Mouse (Mus musculus) kidney, postnatal 4 days (tissue): ENCODE data around the gene Slc4a5.
A peak's percentile ranks its signal among the peaks of the same experiment; 100 is the strongest.

Experiments used
- DNase-seq, 2 experiments: peaks; one replicate each; pipeline ENCODE4 v3.0.0; 2021; ENCODE audit warnings: mixed read lengths in 2 of 2

Gene Slc4a5

DNA sequence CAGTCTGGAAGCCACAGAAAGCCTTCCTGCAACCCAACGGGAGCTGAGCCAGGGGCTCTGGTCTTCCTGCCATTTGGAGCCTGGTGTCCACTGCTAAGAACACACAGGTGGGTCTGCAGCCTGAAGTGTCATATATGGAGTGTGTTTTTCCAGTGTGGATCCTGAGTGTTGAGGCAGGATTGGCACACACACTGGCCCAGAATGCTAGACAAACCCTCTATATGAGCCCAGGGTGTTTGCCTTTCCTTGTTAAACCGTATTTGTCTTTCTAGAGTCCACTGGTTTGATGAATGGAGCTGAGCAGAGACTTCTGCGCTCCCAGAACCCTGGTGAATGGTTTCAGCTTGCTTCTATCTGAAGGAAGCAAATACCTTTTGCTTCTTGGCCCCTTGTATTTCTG, at the start of gene Slc4a5:
TSS of gene Slc4a5 (plus strand) at position 15 of the 400 bp plus-strand sequence.
- DNase-seq: no peak

DNA sequence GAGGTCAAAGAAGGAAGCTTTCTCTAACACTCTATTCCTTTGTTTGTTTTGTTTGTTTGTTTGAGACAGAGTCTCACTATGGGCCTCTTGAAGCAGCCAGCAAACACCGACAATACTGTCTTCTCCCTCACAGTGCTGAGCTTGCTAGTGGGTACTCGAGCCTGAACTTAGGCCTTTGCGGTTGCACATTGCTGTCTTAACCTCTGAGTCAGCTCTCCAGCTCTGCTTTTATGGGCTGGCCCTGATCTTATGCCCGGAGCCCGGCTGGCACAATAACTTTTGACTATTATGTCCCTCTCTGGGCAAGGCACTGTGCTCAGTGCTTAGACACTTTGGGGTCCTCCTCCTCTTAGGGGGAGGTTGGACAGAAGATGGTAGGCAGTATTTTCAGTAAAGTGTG, 49.8 kb upstream of the Slc4a5 start:
- DNase-seq: peak in 1 of 2 experiments; percentile 21

GRCm38 (mm10) chr6:83171063-83171462, 48.6 kb upstream of the Slc4a5 start:
- no peak for DNase-seq

DNA sequence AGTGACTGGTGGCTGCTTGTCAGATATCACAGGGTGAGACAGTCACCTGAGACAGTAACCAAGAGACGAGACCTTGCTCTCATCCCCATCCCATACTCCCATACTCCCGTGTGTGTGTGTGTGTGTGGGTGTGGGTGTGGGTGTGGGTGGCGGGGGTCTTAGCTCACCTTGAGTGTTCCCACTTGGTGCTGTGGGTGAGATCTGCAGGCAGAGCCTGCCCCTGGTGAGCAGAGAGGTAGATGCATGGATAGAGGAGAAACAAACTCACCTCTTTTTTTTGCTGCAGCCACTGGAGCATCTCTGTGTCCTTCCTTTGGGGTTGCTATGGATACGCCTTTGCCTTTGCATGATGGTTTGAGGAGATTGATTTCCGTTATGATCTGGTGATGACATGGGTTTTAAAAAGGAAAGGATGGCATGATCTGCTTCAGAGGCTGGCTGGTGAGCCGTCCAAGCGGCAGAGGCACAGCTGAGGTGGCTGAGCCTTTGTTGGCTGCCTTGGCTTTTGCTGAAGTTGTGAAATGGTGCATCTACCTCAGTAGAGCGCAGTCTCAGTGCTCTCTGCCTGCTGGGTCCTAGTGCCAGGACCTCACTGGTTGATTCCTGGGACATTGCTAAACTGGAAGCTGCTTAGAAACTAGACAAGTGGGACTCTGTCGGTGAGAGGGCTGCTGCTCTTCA, 47.2 kb upstream of the Slc4a5 start:
- no peak for DNase-seq

GRCm38 (mm10) chr6:83175996-83176395, 43.6 kb upstream of the Slc4a5 start:
- DNase-seq: no peak

DNA sequence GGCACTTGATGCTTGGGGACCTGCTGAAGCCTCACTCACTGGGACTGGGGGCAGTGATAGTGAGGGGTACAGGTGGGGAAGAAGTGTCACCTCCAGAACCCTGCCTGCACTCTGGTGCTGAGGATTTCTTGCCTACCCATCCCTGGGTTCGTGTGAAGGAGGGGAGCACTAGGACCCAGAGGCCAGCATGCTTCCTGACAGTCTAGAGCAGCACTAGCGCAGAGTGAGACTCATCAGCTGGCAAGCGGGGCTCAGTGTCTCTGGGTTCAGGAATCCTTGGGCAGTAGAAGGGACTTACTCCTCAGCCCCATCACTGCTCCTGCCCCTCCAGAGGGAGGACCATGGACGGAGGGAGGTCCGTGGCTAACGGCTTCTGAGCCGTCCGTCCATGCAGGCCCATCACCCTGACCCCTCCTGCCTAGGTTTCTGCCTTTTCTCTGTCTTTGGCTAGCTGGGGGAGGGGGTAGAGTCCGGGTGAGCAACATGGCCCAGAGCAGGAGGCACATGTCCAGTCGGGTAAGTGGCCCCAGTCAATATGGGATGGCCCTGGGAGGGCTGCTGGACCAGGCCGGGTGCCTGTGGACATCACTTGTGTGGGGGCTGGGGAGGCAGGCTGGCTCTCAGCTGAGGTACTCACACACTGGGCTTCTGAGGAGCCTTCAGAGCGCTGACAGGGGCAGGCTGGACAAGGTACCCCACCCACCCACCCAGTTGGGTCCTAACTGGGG, 40.1 kb upstream of the Slc4a5 start:
- peak; percentile 53 to 63 for DNase-seq

- DNase-seq: no peak
Observed at GRCm38 (mm10) chr6:83180605-83181004, 39.0 kb upstream of the Slc4a5 start.

DNA sequence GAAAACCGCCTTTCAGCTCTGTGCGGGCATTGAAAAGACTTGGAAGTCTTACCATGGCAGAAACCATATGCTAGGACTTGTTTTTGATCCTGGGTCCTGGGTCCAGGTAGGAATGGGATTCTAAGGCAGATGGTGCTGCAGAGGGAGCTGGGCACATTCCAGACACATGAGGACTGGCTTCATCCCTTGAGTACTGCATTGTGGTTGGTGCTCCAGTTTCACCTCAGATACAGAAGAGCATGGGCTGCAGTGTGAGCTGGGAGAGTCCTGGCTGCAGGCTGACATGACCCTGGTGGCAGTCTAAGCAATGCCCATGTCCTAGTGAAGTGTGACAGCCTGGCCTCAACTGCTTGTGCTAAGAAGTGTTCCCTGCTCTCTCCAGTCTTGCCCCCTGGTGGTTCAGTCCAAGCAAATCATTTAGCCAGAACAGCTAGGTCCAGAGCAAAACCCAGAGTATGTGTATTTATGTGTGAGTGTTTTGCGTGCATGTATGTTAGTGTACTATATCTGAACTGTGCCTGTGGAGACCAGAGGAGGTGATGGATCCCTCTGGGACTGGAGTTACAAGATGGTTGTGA, 34.7 kb upstream of the Slc4a5 start:
- DNase-seq: peak; percentile 30 to 54

DNA sequence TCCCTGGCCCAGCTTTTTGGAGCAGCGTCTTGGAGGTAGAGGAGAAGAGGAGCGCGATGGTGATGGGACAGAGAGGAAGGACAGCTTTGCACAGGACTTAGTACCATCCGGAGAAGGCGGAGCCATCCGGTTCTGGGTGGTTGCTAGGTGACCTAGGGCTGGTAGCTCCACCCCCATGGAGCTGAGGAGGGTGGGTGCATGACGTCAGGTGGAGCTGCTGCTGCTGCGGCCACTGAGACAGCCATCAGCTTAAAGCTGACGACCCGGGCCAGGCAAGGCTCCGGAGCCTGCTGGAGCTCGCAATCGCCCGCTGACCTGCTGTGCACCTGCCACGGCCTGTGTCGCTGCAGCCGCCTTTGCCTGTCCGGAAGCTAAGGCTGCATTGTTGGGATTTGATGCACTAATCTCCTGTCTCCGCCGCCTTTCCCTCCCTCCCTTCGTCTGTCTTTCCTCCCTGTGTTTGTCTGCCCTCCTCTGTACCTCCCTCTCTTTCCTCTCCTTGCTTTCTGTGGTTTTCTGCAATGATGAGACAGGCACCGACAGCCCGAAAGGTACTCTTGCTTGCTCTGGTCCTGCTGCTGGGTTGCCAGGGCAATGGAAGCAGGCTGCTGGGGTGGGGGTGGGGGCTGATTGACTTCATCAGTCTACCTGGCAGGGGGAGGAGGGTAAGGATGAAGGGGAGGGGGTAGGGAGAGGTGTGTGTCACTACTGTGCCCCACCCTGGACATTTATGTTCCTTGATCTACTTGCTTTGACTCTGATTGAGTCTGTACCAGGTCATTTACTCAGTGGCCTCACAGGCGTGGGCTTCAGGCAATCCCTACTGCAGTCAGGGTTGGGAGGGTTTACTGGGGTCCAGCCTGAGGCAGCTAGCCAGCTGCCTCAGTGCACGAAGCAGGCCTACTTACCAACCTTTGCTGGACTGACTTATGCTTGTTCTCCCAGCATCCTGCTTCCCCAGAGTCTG, 33.5 kb upstream of the Slc4a5 start:
- peak; percentile 72 to 81 for DNase-seq

DNA sequence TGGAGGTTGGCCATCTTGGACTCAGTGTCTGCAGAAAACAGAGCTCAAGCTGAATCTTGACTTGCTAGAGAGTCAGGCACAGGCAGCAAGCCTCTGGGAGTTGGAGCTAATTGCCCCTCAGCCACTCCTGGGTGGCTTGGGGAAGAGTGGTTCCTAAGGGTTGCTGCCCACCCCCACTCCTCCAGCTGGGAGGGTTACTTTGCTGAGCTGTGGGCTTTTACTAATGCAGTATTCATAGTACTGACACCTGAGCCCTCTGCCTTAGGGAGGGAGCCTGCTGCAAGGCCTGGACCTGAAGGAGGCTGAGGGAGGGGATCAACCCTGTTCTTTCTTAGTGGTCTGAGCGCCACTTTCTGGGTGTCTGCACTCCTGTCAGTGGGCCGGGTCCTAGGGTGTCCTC, 32.7 kb upstream of the Slc4a5 start:
- DNase-seq: no peak

- no peak for DNase-seq
Observed at GRCm38 (mm10) chr6:83193571-83193970, 26.1 kb upstream of the Slc4a5 start.

DNA sequence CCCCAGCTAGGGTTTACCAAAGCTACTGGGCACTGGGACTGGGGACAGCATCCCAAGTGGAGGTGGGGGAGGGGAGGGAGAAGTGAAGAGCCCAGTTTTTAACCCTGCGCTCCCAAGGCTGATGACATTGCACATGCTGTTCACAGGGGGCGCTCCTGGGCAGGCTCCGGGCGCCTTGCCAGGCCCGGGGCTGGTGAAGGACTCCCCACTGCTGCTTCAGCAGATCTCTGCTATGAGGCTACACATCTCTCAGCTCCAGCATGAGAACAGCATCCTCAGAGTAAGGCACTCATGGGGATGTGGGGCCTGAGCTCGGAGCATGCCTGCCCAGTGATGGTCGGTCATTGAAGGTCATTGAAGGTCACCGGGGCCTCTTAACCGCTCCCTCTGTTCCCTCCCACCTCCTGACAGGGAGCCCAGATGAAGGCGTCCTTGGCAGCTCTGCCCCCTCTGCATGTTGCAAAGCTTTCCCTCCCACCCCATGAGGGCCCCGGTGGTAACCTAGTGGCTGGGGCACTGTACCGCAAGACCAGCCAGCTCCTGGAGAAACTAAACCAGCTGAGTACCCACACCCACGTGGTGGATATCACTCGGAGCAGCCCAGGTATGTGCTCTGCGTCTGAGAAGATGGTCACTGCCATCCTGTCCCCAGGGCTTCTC, 22.2 kb upstream of the Slc4a5 start:
- DNase-seq: peak; percentile 62 to 71

DNA sequence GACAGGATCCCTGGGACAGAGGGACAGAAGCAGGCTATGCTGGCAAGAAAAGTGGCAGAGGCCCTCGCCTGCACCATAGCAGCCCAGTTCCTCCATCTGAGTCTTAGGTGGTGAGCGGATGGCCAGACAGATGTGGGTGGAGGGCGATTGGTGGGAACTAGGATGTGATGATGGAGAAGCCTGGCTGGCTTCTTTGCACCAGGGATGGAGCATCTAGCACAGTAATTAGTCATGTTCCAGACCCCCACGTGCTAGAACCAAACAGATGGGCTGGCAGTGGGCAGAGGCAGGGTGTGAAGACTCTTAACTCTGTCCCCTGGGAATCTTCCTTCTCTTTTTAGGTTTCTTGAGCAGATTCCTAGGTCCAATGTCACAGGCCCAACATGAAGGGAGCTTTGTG, 16.3 kb upstream of the Slc4a5 start:
- no peak for DNase-seq

DNA sequence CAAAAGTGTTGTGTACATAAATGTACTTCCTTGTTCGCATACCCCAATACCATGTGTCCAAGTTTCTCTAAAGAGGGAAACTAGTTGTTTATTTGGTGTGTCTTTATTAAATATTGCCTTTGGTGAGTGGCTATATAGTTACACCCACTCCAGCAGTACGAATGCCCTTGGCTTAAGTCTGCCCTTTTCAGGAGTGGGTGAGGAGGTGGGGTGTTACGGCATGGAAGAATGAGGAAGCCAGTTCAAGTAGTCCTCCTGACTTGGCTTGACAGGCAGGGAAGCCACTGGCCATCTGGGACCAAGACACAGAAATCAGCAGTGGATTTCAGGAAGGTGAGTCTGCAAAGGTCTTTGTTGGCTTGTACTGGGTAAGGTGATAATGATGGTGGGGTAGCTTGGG, 13.8 kb upstream of the Slc4a5 start:
- no peak for DNase-seq

DNA sequence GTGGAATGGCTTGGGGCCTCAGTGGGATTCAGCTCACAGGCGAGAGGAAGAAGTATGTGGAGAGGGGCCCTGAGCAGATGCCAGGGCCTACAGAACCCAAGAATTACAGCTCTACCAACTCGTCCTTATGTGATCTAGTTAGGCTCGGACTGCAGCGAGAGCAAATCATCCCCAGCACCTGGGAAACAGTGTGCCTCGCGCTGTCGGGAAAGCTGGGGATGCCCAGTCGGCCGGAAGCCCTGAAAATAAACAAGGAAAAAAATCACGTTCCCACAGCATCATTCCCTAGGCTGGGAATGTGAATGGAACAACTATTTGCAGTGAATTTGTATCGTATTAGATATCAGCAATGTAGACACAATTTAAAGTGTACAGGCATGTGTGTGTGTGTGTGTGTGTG, 13.3 kb upstream of the Slc4a5 start:
- DNase-seq: no peak

GRCm38 (mm10) chr6:83207361-83208049, 12.1 kb upstream of the Slc4a5 start:
- DNase-seq: no peak

DNA sequence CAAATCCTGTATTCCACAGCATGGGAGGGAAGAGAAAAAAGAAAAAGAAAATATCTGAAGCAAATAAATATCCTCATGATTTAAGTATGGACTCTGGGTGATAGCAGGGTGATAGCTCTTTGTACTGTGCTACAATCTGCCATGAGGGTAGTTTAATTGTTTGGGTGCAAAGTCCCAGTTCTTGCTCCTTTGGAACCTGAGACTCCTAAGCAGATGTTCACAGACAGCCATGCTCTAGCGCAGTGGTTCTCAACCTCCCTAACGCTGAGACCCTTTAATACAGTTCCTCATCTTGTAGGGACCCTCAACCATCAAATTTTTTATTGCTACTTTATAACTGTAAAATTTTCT, 11.6 kb upstream of the Slc4a5 start:
- no peak for DNase-seq

DNA sequence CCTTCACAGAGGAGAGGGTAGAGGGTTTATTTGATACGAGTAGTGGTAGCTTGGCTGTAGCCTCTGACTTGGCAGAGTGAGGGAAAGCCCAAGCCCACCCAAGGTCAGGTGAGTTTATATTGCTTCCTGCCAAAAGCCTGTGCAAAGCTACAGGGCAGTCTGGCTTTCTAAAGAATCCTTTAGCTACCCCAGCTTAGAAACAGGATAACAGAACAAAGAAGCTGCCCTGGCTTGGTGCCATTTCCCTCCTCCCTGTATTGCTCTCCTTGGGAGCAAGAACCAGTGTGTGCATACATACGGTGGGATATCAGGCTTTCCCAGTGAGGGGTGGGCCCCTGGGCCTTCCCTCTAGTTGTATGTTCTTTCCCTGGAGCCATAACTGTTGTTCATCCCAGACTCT, 9.1 kb upstream of the Slc4a5 start:
- DNase-seq: peak in 1 of 2 experiments; percentile 43

DNA sequence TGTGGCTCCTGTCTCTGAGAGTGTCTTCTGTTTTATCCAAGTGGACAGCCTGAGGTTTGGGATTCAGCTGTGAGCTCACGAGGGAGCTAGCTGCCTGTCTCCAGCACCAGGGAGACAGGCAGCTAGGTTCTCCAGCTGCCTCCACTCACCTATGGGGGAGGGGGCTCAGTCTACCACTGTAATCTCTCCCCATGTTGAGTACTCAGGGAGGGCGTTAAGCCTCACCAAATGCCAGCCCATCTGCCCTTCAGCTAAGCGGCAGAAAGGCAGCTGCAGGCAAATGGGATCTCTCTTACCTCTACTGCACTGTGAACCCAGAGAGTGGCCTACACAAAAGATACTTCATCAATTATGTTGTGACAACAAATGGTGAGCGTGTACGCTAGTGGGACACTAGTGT, 8.1 kb upstream of the Slc4a5 start:
- no peak for DNase-seq

- DNase-seq: peak; percentile 83 to 84
Observed at GRCm38 (mm10) chr6:83215002-83215666, 4.5 kb upstream of the Slc4a5 start.

- no peak for DNase-seq
Observed at GRCm38 (mm10) chr6:83231486-83231885, 11.9 kb downstream of the Slc4a5 start.
